8 mouse cellular contexts compared by ENCODE assay signal in the genomic region with DNA sequence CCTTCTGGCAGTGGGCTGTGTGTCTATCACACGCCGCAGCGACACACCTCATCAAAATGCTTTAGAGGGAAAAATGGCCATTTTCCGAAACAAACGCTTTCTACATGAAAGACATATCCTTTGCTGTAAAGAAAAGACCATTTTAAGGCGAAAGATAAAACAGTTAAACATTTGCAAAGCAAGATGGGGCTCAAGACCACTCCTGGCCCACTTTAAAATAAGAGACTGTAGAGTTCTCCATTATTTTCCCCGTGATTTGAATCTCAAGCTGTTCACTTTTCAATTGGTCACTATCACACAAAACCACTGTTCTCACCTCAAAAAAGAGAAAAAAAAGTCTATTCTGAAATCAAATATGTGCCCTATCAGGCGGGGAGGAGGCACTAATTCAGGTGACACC. TPM values are rescaled to one million over a fixed set of nuclear protein-coding genes. Genes with fewer than 3 reads are reported as not detected.
DNase-seq lines count a peak whose midpoint lies in the region; ATAC-seq and TF ChIP-seq lines count a peak whose summit lies in the region.

No protein-coding gene starts in this region.

- H3K27ac ChIP-seq in gastrocnemius, adult 2 months = peak overlapping the region; percentile 79
- no peak overlapping the region for H3K27ac ChIP-seq in testis, adult 2 months (ENCODE audit: control insufficient read depth, insufficient read depth, low read depth, low read length)
- no peak overlapping the region for H3K27ac ChIP-seq in liver, embryonic 13.5 days
- H3K27ac ChIP-seq in thymus, adult 2 months (ENCODE audit: control insufficient read depth, insufficient read depth, low read length) = no peak overlapping the region

- H3K4me1 ChIP-seq in testis, adult 2 months (ENCODE audit: control insufficient read depth, insufficient read depth, low read length) = no peaks in the 10 kb centered on the region
- H3K4me1 ChIP-seq in liver, embryonic 13.5 days (replicated peaks) = peaks cover 24% of the 10 kb centered on the region
- H3K4me1 ChIP-seq in thymus, adult 2 months (replicated peaks; ENCODE audit: control insufficient read depth, insufficient read depth, low read length) = no peaks in the 10 kb centered on the region

- no peak for TF ChIP-seq CTCF in gastrocnemius, adult 2 months (IDR thresholded peaks at IDR 0.05)
- no peak for TF ChIP-seq CTCF in testis, adult 2 months (IDR thresholded peaks at IDR 0.05; ENCODE audit: control insufficient read depth, insufficient read depth, insufficient replicate concordance, low read depth, low read length)
- TF ChIP-seq CTCF in thymus, adult 2 months (IDR thresholded peaks at IDR 0.05; ENCODE audit: borderline replicate concordance, control insufficient read depth, extremely low read depth, insufficient read depth, low read length, poor library complexity) = no peak

- intact Hi-C loops in gastrocnemius, adult 2 months (cut with DNase I) = no loop called here

- peak overlapping the region; percentile 58 for H3K4me3 ChIP-seq in gastrocnemius, adult 2 months
- peak overlapping the region; percentile 67 for H3K4me3 ChIP-seq in testis, adult 2 months (ENCODE audit: control insufficient read depth, low read depth, low read length)
- H3K4me3 ChIP-seq in liver, embryonic 13.5 days (replicated peaks) = peak overlapping the region; percentile 99
- H3K4me3 ChIP-seq in thymus, adult 2 months (ENCODE audit: control insufficient read depth, insufficient read depth, low read length) = no peak overlapping the region

- DNase-seq in gastrocnemius, adult 2 months = no peak
- DNase-seq in gastrocnemius, adult 8-10 months (ENCODE audit: low spot score in 2 of 2) = no peak
- DNase-seq in testis, postnatal 10 days (ENCODE audit: low spot score) = no peak
- no peak for DNase-seq in liver, embryonic 13.5 days
- DNase-seq in embryo, embryonic 10.5 days (ENCODE audit: low spot score) = no peak
- no peak for DNase-seq in thymus, adult 2 months

- peak overlapping the region; percentile 58 for H3K9ac ChIP-seq in liver, embryonic 13.5 days

- no peak for ATAC-seq in liver, embryonic 13.5 days (ENCODE audit: low read depth)
- no peak for ATAC-seq in megakaryocyte-erythroid progenitor cell, adult 5-6 weeks (replicated peaks; ENCODE audit: low FRiP score, low TSS enrichment, poor library complexity, severe bottlenecking)

- H3K36me3 ChIP-seq in testis, adult 2 months (ENCODE audit: control insufficient read depth, insufficient read depth, low read length) = peaks cover 1% of the 10 kb centered on the region
- H3K36me3 ChIP-seq in liver, embryonic 13.5 days = peaks cover 16% of the 10 kb centered on the region
- peaks cover 11% of the 10 kb centered on the region for H3K36me3 ChIP-seq in thymus, adult 2 months (ENCODE audit: control insufficient read depth, insufficient read depth, low read length)

- no peak for TF ChIP-seq POLR2A in testis, adult 2 months (IDR thresholded peaks at IDR 0.05; ENCODE audit: control insufficient read depth, low read depth, low read length)
- no peak for TF ChIP-seq POLR2A in thymus, adult 2 months (IDR thresholded peaks at IDR 0.05; ENCODE audit: control insufficient read depth, extremely low read depth, insufficient read depth, low read length, poor library complexity)

- WGBS in liver, embryonic 13.5 days (ENCODE audit: insufficient replicate concordance) = 10% methylated on average over 8 of the region's 8 CpGs
- WGBS in thymus, adult 2 months = 14% methylated on average over 8 of the region's 8 CpGs

- H3K27me3 ChIP-seq in testis, adult 2 months (ENCODE audit: control insufficient read depth, insufficient read depth, low read length) = no peaks in the 10 kb centered on the region
- no peaks in the 10 kb centered on the region for H3K27me3 ChIP-seq in liver, embryonic 13.5 days
- H3K27me3 ChIP-seq in thymus, adult 2 months (ENCODE audit: control insufficient read depth, insufficient read depth, low read length) = no peaks in the 10 kb centered on the region

- peak overlapping the region; percentile 79 for H3K4me2 ChIP-seq in liver, embryonic 13.5 days

- no peaks in the 10 kb centered on the region for H3K9me3 ChIP-seq in liver, embryonic 13.5 days (replicated peaks)

RNA-seq across cellular contexts. Expression of a gene that starts 0.4 kb away (rescaled TPM):
- total RNA-seq in gastrocnemius, adult 2 months (2021) = 10 to 100 TPM in 1 of 2 experiments, 1 to 10 TPM in 1; 9.5 to 10.0 TPM
- 1 to 10 TPM; 4.4 to 8.9 (median 6.4) TPM for total RNA-seq in gastrocnemius, adult 8-10 months (2022)
- polyA plus RNA-seq in testis, adult 2 months (2012; rRNA removed) = 10.1 and 11.5 TPM in 2 replicates
- 32.4 and 34.2 TPM in 2 replicates for polyA plus RNA-seq in liver, embryonic 13.5 days (2015; fragmentation: Nextera tagmentation; extraction: Ambion mirVana)
- polyA plus RNA-seq in thymus, adult 2 months (2012; rRNA removed) = 20.1 and 23.0 TPM in 2 replicates
- 18.4 and 24.8 TPM in 2 replicates for total RNA-seq in megakaryocyte-erythroid progenitor cell, adult 5-6 weeks (2014; fragmentation: Nextera tagmentation)
- 23.7 and 29.5 TPM in 2 replicates for total RNA-seq in megakaryocyte-erythroid progenitor cell, adult 5-6 weeks (2017)

RNA-seq across cellular contexts. Expression of a gene that starts 38.9 kb away (rescaled TPM):
- total RNA-seq in gastrocnemius, adult 2 months (2021) = 10 to 100 TPM; 16.9 to 19.2 TPM
- total RNA-seq in gastrocnemius, adult 8-10 months (2022) = 10 to 100 TPM; 16.1 to 18.1 (median 16.5) TPM
- polyA plus RNA-seq in testis, adult 2 months (2012; rRNA removed) = 0.47 and 0.65 TPM in 2 replicates
- 0.03 and 0.07 TPM in 2 replicates for polyA plus RNA-seq in liver, embryonic 13.5 days (2015; fragmentation: Nextera tagmentation; extraction: Ambion mirVana)
- 0.20 and 0.42 TPM in 2 replicates for polyA plus RNA-seq in thymus, adult 2 months (2012; rRNA removed)
- not detected in 2 replicates for total RNA-seq in megakaryocyte-erythroid progenitor cell, adult 5-6 weeks (2014; fragmentation: Nextera tagmentation)
- not detected in 2 replicates for total RNA-seq in megakaryocyte-erythroid progenitor cell, adult 5-6 weeks (2017)

RNA-seq across cellular contexts. Expression of a gene that starts 46.6 kb away (rescaled TPM):
- total RNA-seq in gastrocnemius, adult 2 months (2021) = 1 to 10 TPM; 2.3 to 2.6 TPM
- 1 to 10 TPM in 3 of 4 experiments, under 1 TPM in 1; 0.73 to 1.9 (median 1.4) TPM for total RNA-seq in gastrocnemius, adult 8-10 months (2022)
- 4.7 and 5.1 TPM in 2 replicates for polyA plus RNA-seq in testis, adult 2 months (2012; rRNA removed)
- 3.8 and 4.6 TPM in 2 replicates for polyA plus RNA-seq in liver, embryonic 13.5 days (2015; fragmentation: Nextera tagmentation; extraction: Ambion mirVana)
- 8.8 and 9.1 TPM in 2 replicates for polyA plus RNA-seq in thymus, adult 2 months (2012; rRNA removed)
- 4.0 and 5.4 TPM in 2 replicates for total RNA-seq in megakaryocyte-erythroid progenitor cell, adult 5-6 weeks (2014; fragmentation: Nextera tagmentation)
- 11.0 and 17.1 TPM in 2 replicates for total RNA-seq in megakaryocyte-erythroid progenitor cell, adult 5-6 weeks (2017)

RNA-seq across cellular contexts. Expression of a gene that starts 46.7 kb away (rescaled TPM):
- total RNA-seq in gastrocnemius, adult 2 months (2021) = 1 to 10 TPM; 1.5 TPM
- total RNA-seq in gastrocnemius, adult 8-10 months (2022) = 1 to 10 TPM; 1.2 to 1.9 (median 1.4) TPM
- polyA plus RNA-seq in testis, adult 2 months (2012; rRNA removed) = 4.5 and 5.3 TPM in 2 replicates
- 5.1 and 5.8 TPM in 2 replicates for polyA plus RNA-seq in liver, embryonic 13.5 days (2015; fragmentation: Nextera tagmentation; extraction: Ambion mirVana)
- 6.2 and 6.4 TPM in 2 replicates for polyA plus RNA-seq in thymus, adult 2 months (2012; rRNA removed)
- 13.2 TPM in 2 replicates for total RNA-seq in megakaryocyte-erythroid progenitor cell, adult 5-6 weeks (2014; fragmentation: Nextera tagmentation)
- 14.0 and 17.3 TPM in 2 replicates for total RNA-seq in megakaryocyte-erythroid progenitor cell, adult 5-6 weeks (2017)

Comparison
In these comparisons a context has a peak if more than half of its experiments do, and no peak if none do; other contexts are left out.
1. RNA of a gene that starts 38.9 kb away (total RNA-seq): 16.9 to 19.2 TPM in gastrocnemius, adult 2 months and 16.1 to 18.1 TPM in gastrocnemius, adult 8-10 months; not detected in megakaryocyte-erythroid progenitor cell, adult 5-6 weeks; every median in the first group is over 10 times any median in the second.